Mouse (Mus musculus): ENCODE measurements around the gene Gba2.

- TF ChIP-seq CTCF (IDR thresholded peaks at IDR 0.05; ENCODE audit: low read depth) (no peak), EP300 (optimal IDR thresholded peaks at IDR 0.05) (no peak)
Observed at GRCm38 (mm10) chr4:43604751-43605685, 26.3 kb upstream of the Gba2 start.

All from stomach, postnatal 0 days (tissue).